Mouse (Mus musculus) right cerebral cortex, adult 18-20 months (tissue): Measurements from ENCODE around the gene Mindy4b-ps.
A peak's percentile ranks its signal among the peaks of the same experiment; 100 is the strongest.
"Not testable (repeated sequence)": the region's sequence is repeated elsewhere in the genome, so short reads cannot be mapped to it uniquely, and the experiment has no call there.

ENCODE experiments used
- DNase-seq: peaks from one replicate; pipeline ENCODE4 v3.0.0; 2022; ENCODE audit warnings: mixed read lengths

Mindy4b-ps gene

DNA sequence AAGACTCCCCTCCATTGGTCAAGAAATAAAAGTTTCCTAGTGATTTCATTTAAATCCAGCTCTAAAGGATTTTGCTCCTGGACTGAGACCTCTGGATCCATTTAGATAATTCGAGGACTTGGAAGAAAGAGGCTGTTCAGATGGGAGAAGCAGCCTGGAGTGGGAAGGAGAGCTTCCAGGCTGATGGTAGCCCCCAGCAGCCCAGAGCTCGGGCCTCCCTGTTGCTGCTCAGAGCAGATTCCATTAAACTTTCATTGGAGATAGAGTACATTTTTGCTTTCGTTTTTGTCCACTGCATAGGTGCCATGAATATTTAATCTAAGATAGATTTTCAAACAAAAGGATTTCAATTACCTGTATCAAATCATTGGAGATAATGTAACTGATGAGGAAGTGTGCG lies at the start of gene Mindy4b-ps:
TSS of gene Mindy4b-ps (minus strand) at position 101 of the 400 bp plus-strand sequence.
- DNase-seq = no peak

DNA sequence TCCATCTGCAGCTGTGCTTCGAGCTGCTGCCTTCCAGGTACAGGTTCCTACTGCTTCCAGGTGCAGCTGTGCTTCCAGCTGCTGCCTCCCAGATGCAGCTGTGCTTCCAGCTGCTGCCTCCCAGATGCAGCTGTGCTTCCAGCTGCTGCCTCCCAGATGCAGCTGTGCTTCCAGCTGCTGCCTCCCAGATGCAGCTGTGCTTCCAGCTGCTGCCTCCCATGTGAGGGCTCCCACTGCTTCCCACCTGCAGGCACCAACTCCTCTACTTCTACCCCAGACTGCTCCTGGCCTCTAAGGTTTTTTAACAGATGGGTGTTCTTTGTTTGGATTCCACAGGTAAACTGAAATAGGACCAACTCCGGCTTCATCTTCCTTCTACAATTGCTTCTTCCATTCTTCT lies 49.8 kb upstream of the Mindy4b-ps start:
- not testable (repeated sequence) for DNase-seq

DNA sequence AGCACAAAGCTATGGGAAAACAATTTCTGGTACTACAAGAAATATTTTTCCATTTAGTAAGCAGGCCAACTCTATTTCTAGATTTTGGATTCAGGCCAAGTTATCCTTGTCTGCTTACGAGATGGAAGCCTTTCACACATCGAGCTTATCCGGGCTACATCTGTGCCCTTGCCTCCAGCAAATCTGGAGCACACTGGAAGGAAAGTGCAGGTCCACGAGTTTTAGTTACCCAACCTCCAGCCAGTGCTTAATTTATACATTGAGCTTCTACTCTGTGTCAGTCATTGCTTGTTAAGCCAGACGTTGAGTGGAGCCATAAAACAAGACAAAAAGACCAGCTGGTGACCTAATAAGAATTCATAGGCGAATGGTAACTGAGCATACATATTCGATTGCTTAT lies 43.6 kb upstream of the Mindy4b-ps start:
- DNase-seq = no peak

DNA sequence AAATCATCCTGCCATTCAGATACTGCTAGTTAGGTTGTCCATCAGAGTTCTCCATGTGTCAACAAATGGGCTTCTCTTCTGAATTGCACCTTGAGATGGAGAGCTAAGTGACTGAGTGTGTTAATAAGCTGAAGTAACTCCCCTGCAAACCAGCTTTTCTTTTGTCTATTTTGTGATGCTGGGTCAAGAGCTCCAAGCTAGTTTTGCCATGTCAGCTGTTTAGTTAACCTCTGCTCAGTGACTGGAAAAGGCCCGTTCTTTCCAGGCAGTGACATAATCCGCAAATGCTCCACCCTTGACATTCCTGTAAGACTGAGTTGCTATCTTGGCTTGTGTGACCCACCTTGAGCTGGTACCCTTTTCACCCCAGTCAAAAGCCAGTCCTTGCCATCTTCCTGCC lies 40.9 kb upstream of the Mindy4b-ps start:
- DNase-seq = no peak

DNA sequence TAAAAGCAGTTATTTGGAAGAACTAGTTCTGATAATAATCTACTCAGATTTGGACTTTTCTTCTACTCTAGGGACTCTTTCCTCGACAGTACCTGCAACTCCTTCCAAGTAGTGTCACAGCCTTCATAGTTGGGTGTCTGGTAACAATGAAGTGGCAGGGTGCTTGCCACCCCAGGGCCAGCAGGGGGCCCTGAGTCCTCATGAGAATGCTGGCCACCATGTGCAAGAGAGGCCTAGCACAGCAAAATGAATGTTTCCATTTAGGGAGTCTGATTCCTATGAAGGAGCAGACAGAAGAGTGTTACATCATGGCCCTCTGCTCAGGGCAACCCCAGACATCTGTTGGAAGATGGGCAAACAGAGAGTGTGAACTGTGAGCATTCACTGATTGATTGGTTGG lies 21.3 kb upstream of the Mindy4b-ps start:
- peak; percentile 3 for DNase-seq

DNA sequence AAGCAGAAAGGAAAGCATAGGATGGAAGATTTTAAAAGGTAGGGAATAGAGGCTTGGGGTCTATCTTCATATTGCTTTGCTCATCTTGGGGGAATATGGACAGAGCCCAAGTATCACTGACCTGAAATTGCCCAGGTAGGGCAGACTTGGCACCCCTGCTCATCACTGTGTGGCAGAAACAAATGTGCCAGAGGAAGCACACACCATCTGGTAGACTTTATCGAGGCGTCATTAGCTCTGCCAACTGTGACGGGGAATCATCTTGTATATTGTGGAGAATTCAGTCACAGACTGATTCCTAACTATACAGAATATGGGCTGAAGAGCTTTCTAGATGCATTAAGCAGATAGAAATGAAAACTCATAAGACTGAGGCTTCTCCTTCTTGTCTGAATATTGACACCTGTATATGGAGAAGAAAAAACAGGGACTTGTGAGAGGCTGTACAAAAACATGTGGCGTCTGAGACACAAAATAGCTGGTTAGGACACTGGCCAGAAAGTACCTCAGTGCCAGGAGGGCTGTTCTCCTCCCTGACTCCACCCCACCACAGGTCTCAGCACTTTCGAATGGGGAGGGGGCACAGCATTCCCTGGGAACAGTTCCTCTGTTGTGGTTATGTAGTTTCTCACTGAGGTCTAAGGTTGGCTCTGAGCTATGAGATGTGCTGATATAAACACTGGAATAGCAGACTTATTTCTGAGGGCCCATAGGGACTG lies 11.5 kb upstream of the Mindy4b-ps start:
- no peak for DNase-seq

DNA sequence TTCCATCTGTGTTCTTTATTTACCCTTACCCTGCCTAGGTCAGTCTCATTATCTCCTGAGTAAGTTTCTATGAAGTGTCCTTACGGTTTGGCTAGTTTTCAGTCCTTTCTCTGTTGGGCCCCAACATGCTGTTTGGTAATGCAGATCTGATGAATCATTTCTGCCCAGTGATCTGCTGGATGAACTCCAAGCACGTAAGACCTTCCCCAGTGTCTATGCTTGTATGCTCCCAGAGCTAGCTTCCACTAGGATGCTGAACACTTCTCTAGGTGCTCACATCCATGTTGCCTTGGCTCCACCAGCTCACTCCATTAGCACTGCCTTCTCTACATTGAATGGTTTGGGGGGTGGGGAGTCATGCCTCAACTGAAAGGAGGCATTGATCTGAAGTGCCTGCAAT lies 10.8 kb upstream of the Mindy4b-ps start:
- DNase-seq = no peak

DNA sequence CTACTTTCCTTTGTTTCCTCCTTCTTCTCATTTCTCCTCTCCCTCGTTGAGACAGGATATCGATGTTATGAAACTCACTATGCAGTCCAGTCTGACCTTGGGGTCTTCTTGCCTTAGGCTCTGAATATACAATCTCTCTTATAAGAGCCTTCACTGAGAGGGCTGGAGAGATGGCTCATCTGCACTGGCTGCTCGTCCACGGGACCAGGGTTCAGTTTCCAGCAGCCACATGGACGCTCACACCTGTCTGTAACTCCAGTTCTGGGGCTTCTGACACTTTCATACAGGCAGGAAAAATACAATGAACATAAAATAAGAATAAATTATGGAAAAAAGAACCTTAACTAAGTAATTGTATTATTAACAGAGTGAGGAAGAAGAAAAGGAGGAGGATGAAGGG lies 9.5 kb upstream of the Mindy4b-ps start:
- no peak for DNase-seq

DNA sequence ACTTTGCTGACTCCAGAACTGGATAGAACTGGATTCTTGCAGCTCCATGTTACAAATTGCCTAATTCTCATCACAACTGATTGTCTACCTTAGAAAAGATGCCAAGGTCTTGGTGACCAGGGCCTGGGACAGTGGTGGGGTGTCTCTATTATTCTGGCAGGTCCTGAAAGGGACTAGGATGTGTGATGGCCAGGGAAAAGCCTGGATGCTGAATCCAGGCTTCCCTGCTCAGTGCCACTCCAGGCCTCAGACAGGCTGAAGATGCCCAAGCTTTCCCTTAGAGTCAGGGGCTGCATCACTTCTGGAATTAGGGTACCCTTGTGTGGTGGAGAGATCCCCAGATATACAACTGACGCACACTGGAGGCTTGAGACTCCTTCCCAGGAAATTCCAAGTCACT lies 7.8 kb upstream of the Mindy4b-ps start:
- DNase-seq = no peak

DNA sequence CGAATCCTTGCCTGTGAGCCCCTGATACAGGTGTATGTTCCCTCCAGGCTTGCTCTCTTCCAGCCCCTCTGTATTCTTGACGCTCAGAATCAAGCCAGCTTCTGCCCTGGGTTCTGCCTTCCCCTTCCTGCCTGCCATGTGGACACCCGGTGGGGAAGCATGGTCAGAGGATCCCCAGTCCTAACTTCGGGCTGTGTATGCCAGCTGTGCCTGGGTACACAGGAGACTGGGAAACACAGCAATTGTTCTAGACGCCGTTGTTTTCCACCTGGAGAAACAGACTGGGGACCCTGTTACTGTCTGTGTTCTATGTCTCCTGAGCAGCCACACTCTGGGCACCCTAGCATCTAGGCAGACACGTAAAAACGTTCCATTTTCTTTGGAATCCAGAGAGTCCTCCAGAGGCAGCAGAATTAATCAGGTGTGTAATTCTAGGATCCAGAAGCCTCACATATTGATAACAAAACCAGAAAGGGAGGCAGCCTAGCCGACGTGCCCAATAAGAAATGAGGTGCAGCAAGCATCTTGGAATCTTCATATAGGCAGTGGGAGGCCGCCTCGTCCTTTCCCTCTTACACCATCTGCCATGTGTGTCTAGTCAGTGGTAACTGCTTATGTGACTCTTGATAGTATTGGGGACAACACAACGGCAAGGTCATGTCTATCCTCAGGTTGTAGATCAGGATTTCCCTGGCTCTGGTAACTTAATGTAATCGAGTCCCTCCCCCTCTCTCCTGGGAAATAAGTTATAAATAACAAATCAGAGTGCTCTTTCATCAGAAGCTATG lies 6.4 kb upstream of the Mindy4b-ps start:
- DNase-seq = peak; percentile 9

DNA sequence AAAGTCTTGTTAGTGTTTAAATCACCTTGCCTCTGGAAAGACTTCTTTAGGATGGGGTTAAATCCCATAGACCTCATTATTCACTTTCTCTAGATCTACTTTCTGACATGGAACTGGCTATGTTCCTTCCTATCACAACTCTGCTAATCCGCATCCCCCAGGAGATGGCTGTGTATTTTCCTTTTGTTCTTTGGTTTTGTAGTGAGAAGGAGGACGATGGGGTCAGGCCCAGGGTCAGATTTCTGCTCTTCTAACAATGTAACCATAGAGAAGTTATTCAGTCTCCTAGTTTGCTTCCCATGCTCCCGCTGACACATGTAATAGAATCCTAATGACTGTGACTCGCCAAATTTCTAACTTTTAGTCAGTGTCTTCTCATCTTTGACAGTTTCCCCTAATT lies 4.2 kb upstream of the Mindy4b-ps start:
- DNase-seq = no peak

DNA sequence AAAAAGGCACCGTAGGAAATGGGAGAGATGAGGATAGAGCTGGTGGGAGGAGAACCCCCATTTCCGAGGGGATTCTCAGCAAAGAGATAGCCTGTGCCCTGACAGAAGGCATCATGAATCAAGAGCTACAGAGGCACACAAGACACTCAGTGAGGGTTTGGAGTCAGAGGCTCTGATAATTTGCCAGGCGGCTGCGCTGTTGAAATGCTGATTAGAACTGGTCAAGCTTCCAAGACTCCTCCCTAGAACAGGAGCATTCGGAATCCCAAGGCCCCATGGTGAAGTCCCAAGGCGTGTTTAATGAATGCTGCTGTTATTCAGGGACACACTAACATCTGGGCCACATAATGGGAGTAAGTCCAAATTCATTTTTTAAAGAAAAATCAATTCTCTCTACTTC lies 4.8 kb downstream of the Mindy4b-ps start:
- DNase-seq = no peak

DNA sequence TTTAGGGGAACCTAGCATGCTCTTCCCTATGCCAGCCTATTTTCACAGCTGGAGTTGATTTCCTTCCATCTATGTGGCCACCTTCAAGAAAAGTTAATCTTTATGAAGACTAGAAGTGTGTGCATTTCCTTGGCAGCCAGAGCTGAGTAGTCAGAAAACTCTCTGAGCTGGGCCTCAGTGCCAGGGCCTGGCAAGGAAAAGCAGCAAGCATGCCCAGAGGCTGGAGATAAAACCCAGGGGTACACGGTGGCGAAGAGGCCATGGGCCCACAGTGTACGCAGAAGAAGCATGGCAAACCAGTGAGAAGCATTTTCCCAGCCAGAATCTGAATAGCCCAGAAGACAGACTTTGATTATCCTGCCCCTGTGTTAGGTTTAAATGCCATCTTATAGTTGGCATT lies 7.9 kb downstream of the Mindy4b-ps start:
- DNase-seq = no peak

DNA sequence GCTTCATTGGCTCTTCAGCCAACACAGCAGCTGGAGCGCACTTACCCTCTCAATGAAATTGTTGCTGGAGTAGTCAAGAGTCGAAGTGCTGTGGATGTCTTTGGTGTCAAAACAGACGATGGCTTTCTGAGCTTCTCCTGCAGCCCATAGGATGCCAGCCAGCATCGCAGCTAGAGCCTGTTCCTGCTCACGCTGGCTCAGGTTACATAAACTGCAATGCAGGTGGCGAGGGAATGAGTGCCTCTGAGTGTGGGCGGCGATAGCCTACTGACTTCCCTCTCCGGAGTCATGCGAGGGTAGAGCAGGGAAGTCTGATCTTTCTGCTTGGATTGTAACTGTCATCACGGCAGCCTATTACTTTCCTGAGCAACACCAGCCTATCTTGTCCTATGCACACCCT lies 11.8 kb downstream of the Mindy4b-ps start:
- peak; percentile 72 for DNase-seq

DNA sequence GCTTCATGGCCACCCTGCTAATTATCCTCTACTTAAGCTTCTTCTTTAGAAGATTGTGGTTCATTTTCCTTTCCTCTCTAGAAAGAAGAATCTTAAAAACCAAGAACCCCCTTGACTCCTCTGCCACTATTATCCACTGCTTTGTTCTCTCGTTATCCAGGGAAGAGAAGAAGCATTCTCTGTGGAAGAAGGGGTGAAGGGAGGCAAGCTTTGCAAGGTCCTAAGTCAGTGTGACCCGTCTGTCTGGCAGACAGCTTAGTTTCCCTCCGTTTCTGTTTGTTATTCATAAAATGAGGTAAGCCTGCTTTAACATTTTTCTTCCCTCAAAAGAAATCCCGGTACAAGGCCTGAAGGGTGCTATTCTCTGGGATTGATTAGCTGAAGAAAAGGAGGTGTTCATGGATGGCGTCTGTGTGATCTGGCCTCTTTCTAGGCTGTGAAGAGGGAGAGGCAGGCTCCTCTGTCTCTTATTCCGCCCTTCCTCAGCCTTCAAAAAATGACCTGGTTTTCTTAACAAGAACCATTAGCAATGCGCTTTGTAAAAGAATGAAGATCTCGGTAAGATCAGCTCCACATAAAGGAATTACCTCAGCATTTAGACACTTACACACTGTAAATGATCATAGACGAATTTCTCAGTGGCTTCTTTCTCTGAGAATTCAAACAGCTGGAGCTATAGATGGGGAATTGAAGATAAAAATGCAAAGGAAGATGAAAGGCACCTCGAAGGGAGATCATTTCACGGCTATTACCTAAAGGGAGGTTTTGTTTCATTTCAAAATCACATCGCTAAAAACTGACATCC lies 12.8 kb downstream of the Mindy4b-ps start:
- DNase-seq = no peak

DNA sequence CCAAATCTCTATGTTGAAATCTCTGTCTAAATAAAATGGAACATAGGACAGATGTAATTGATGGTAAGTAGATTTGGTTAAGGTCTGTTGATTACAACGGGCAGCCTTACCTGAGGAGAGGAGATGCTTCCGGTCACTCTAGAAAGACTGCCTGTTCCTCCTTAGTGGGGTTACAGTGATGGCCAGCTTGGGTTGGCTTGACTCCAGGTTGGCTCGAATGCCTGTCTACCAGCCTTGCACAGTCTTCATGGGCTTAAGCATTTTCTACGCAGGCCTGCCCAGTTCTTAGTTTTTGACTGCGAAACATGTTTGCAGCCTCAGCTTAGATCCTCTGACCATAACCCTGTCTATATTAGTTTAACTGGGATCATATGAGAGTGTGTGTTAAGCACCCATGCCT lies 13.5 kb downstream of the Mindy4b-ps start:
- no peak for DNase-seq

DNA sequence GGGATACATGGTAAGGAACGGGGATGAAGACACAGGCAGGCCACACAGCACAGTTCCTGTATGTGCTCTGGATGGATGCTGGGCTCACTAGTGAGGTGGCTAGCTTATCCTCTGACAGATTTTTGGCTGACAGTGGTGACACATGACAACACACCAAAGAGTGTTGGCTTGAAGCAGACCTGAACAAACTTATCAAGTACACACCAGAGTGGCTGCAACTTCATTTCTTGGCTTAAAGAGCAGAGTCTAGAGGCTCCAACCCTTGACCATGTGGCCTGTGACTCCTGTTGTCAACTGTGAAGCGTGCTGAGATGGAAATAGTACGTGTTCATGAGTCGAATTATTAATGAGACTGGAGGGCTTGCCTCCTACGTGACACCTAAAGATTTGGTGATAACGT lies 17.4 kb downstream of the Mindy4b-ps start:
- DNase-seq = no peak

DNA sequence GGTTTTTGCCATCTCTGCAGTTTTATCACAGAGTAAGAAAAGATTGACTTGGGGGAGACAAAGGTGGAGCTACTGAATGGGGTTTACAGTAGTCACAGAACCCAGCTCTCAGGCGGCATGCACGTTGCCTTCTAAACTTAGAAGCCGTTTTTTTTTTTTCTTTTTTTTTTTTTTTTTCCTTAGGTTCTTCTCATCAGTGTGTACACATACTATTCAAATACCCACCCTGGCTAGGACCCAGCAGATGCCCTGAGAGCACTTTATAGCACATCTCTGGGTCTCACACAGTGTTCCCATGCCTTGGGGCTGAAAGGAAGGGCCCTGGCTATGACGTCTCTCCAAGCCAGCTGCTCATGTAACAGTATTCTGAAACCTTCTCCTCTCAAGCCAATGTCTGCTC lies 23.4 kb downstream of the Mindy4b-ps start:
- DNase-seq = no peak

DNA sequence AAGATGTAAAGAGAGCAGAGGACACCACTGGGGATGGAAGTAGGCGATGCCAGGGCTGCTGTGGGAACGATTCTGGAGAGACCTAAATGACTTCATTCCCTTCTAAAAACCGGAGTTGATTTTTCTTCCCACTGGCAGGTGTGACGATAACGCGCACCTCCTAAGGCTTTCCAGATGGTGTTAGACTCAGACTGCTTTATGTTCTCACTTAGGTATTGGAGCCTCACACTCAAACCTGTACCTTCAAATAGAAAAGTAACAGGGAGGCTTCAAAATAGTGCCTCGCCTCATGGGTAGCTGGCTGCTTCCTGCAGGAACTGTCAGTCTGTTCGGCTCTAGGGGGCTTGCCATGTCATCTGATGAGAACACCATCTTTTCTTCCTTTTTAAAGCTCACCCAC lies 23.9 kb downstream of the Mindy4b-ps start:
- DNase-seq = no peak

DNA sequence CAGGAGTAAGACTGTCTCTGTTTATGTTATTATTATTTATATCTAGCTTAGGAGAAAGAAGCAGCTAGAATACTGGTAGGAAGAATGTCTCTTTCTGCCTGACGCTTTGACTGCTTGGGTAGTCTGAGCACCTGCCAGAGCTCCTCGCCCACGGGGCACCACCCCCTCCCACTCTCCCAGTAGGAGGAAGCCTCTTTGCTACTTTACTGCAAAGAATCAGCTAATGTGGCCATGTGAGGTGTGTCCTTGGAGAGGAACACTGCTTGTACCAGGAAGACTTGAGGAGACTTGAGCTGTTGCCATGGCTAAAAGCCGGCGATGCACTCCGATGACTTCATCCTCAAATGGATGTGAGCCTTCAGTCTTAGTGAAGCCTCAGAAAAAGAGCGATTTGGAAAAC lies 32.6 kb downstream of the Mindy4b-ps start:
- peak; percentile 76 for DNase-seq

DNA sequence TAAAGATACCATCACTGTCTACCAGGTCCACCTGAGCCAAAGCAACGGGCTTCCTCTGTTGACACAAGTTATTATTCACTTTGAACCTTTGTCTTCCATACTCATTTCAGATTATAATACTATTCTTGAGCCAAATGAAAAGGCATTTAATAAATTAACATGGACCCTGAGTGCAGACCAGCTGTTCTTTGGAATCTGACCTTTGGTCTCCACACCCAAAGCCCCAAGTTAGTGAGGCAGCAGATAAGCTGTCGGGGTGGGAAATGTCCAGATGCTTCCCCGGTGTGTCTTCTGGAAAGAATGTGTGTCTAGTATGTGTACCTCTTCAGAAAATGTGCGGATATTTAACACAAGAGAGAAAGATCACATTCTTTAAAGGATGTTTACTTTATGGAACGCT lies 33.1 kb downstream of the Mindy4b-ps start:
- no peak for DNase-seq

DNA sequence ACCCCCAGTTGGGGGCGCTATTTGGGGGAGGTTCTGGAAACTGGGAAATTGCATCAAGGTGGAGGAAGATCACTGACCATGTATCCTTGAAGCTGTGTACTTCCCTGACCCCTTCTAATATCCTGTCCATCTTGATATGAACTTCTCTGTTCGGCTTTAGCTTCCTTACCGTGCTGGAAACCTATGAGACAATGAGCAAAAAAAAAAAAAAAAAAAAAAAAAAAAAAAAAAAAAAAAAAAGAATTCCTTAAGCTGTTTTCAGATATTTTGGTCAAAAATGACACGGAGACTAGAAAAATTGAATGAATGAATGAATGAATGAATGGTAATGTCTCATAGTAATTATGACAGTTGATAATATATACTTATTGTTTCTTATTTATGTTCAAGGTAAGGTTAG lies 35.6 kb downstream of the Mindy4b-ps start:
- no peak for DNase-seq

DNA sequence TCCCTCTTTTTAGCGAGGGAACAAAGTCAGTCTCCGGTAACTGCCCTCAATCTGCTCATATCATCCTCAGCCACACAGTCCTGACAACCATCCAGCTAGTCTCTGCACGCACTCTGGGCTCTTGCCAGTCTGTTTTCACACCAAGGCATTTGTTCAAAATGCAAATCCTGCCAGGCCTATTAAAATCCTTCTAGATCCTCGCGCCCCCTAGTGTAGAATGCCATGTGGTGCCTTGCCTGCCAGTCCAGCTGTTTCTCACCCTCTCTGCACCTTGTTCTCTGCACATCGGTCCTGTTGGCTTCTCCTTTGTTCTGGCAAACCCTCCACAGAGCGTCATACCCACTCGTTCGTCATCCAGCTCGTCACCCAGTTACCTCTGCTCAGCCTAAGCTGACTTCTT lies 36.2 kb downstream of the Mindy4b-ps start:
- DNase-seq = peak; percentile 83
